Mouse (Mus musculus) midbrain, embryonic 10.5 days (tissue): ENCODE results near the gene Sec22c. TPM values are rescaled to one million over a fixed set of nuclear protein-coding genes. Genes with fewer than 3 reads are reported as not detected.

Experiments
- DNase-seq: peaks from one replicate; pipeline ENCODE4 v3.0.0-alpha.2; 2017; ENCODE audit warnings: low spot score
- H3K27ac ChIP-seq: fragments of 300-500 bp; sonication (generic); replicated peaks from 2 replicates; pipeline ENCODE4 v1.5.1; 2016; ENCODE audit warnings: mild to moderate bottlenecking
- H3K27me3 ChIP-seq: fragments of 300-500 bp; sonication (generic); 2 replicates; pipeline ENCODE4 v1.6.1; 2016; ENCODE audit warnings: low read depth, mild to moderate bottlenecking; ENCODE audit not compliant: poor library complexity, severe bottlenecking
- H3K36me3 ChIP-seq: fragments of 300-500 bp; sonication (generic); 2 replicates; pipeline ENCODE4 v1.6.1; 2016; ENCODE audit warnings: mild to moderate bottlenecking, moderate library complexity
- H3K4me1 ChIP-seq: fragments of 300-500 bp; sonication (generic); 2 replicates; pipeline ENCODE4 v1.6.1; 2016
- H3K4me3 ChIP-seq: fragments of 300-500 bp; sonication (generic); 2 replicates; pipeline ENCODE4 v1.5.1; 2016; ENCODE audit warnings: mild to moderate bottlenecking, moderate library complexity
- H3K9me3 ChIP-seq: fragments of 300-500 bp; sonication (generic); replicated peaks from 2 replicates; pipeline ENCODE4 v1.6.1; 2016; ENCODE audit warnings: mild to moderate bottlenecking
- WGBS: fragments of 180-500 bp; shearing (Covaris S2); methylation state at CpG from one replicate; pipeline ENCODE4 v1.1.7; 2016; 5-methylcytosine and 5-hydroxymethylcytosine counted together
- polyA plus RNA-seq: library from polyadenylated mRNA; unstranded; fragments of >200 nt; fragmentation: Nextera tagmentation; extraction: Ambion mirVana; gene quantifications from 2 replicates; pipeline ENCODE4 v1.2.1, GENCODE M21; 2016

Sec22c gene
- polyA plus RNA-seq, 1 experiment from 2014 or later: 18.4 TPM

DNA sequence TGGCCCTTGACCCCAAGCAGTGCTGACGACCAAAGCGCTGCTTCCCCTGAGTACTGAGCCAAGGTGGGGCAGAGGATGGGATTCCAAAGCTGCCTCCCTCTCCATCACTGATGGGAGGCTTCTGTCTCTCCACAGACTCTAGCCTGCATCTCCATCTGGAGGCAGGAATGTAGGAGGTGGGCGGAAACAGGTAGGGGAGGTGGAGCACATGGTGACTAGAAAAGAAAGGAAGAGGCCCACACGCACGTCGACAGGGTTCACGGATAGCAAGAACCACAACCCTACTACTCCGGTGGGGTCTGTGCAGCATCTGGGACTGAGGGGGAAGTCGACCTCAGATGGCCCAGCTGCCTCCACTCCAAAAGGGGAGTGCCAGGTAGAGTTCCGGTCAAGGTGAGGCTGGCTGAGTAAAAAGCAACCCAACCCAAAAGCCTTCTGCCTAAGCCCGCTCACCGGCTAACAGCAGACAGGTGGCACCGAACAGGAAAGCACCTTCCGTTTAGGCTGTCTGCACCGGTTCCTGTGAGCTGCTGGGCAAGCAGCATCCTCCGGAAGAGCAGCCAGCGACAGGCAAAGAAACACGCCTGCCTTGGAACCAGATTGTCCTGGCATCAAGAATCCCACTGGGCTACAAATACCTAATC is 23.1 kb downstream of the Sec22c start:
- peaks cover 52% of the 10 kb centered on the region for H3K36me3 ChIP-seq
- H3K27ac ChIP-seq: no peak overlapping the region
- no peak overlapping the region for H3K4me3 ChIP-seq
- no peaks in the 10 kb centered on the region for H3K9me3 ChIP-seq
- no peak for DNase-seq
- 74% methylated on average over 18 of the region's 18 CpGs for WGBS
- H3K27me3 ChIP-seq: no peaks in the 10 kb centered on the region
- H3K4me1 ChIP-seq: 0 out of 2 replicates have a peak, but pooled peaks cover 6% of the 10 kb centered on the region

DNA sequence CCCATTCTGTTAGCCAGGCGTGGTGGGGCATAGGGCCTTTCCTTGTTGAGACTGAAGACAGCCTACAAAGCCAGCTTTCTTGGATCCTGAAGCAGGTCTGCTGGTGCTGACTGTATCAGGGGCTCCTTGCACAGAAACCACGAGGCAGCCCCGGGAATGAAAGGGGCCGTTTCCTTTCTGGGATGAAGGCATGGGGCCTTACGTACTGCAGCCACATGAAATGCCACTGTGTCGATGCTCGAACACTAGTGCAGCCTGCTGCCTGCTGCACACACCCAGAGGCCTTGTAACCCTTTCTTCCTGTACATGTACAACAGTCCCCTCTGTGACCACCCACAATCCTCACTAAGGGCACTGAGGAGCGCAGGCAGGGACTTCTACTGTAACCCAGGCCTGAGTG is 24.1 kb downstream of the Sec22c start:
- H3K27ac ChIP-seq: no peak overlapping the region
- H3K4me3 ChIP-seq: no peak overlapping the region
- H3K9me3 ChIP-seq: no peaks in the 10 kb centered on the region
- H3K27me3 ChIP-seq: no peaks in the 10 kb centered on the region
- H3K36me3 ChIP-seq: peaks cover 45% of the 10 kb centered on the region
- no peak for DNase-seq
- WGBS: 86% methylated on average over 8 of the region's 8 CpGs
- peaks cover 11% of the 10 kb centered on the region for H3K4me1 ChIP-seq

DNA sequence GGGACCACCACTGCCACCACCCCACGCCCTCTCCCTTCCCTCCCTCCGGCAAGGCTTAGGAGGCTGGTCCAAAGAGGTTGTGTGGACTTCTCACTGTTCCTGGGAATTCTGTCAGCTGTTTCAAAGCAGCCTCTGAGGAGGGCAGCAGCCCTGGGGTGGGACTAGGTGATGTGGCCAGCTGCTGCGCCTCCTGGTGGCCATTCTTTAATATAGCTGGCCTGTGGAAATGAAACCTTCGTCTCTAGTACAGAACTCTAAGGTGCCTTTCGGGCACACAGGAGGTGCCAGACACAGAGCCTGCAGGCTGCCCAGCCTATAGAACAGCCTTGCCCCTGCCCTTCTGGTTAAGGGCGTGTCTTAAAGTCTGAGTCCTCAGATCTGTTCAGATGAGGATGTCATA is 25.7 kb downstream of the Sec22c start:
- Histone ChIP-seq H3K9me3 (no peaks in the 10 kb centered on the region), H3K27ac (0 out of 2 replicates have a peak overlapping the region, but pooled peaks have one; percentile 34), H3K36me3 (peaks cover 31% of the 10 kb centered on the region), H3K4me3 (no peak overlapping the region), H3K27me3 (no peaks in the 10 kb centered on the region), H3K4me1 (peaks cover 14% of the 10 kb centered on the region)
- 19% methylated on average over 6 of the region's 6 CpGs for WGBS
- peak; percentile 53 for DNase-seq

DNA sequence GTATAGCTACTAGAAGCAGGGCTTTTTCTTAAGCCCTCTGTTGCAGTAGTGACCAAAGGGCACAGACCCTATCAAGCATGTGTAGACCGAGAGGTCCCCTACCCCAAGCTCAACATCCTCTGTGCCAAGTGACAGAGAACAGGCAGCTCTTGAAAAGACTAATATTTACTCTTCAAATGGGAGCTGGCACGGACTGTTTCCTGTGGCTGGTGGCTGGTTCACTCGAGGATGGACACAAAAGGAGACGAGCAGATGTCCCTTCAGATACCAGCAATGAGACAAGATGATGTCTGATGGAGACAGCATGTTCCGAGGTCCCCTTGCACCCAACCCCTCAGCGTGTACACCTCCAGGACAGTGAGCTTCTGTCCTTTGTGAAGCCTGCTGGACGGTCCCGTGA is 27.8 kb downstream of the Sec22c start:
- 85% methylated on average over 8 of the region's 8 CpGs for WGBS
- H3K4me1 ChIP-seq: peaks cover 14% of the 10 kb centered on the region
- no peak for DNase-seq

DNA sequence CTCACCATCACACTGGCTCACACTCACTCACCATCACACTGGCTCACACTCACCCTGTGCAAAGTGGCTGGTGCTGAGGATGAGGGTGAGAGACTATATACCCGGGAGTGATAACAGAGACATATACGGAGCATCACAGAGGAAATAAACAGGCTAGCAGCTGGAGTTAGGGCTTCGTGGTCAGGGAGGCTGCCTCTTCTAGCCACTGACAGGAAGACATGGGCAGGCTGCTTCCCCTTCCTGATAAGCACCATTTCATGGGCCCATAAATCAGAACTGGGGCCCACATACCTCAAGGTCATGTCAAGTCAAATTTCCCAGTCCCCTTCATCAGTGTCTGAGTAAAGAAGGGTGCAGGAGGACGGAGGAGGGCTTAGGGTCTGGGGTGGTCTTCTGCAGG is 28.2 kb downstream of the Sec22c start:
- H3K4me3 ChIP-seq: no peak overlapping the region
- no peaks in the 10 kb centered on the region for H3K27me3 ChIP-seq
- peaks cover 18% of the 10 kb centered on the region for H3K4me1 ChIP-seq
- H3K9me3 ChIP-seq: no peaks in the 10 kb centered on the region
- H3K27ac ChIP-seq: no peak overlapping the region
- H3K36me3 ChIP-seq: peaks cover 8% of the 10 kb centered on the region
- DNase-seq: no peak
- 85% methylated on average over 4 of the region's 4 CpGs for WGBS

More for the DNA sequence above, 27.8 kb downstream of the Sec22c start:
- Histone ChIP-seq H3K9me3 (no peaks in the 10 kb centered on the region), H3K27me3 (no peaks in the 10 kb centered on the region), H3K36me3 (peaks cover 12% of the 10 kb centered on the region), H3K4me3 (no peak overlapping the region), H3K27ac (peak overlapping the region; percentile 42; the same call in 1 of the 2 replicates)

DNA sequence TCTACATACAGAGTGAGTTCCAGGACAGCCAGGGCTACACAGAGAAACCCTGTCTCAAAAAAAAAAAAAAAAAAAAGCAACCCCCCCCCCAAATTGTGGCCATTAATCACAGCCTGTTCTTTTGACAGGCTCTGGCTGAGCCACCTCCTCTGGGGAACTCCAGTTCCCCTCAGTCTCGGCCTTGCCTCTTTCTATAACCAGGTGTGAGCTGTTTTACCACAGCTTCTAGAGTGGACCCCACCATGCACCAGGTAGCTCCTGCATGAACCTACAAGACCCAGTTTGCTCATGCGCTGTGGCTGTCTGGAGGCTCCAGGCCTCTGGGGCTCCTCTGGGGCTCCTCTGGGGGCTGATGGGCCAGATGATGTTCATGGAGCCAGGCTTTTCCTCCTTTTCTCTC is 29.7 kb downstream of the Sec22c start:
- 94% methylated on average over 2 of the region's 2 CpGs for WGBS
- DNase-seq: no peak
- peaks cover 7% of the 10 kb centered on the region for H3K27me3 ChIP-seq

DNA sequence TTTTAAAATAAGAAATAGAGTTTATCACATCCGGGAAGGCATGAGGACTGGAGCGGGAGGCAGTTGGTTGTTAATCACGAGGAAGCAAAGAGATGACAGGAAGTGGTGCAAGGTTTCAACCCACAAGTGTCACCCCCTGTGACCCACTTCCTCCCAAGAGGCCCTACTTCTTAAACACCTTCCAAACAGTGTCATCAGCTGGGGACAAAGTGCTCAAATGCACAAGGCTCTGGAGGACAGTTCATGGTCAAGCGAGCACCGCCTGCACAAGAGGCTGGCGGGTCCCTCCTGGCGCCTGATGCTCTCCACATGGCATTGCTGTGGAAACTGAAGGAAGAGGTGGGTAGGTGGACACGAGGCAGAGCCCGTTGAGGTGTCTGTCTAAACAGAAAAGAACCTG is 30.3 kb downstream of the Sec22c start:
- H3K27ac ChIP-seq: no peak overlapping the region
- H3K4me3 ChIP-seq: no peak overlapping the region
- DNase-seq: no peak
- H3K36me3 ChIP-seq: no peaks in the 10 kb centered on the region
- 90% methylated on average over 9 of the region's 9 CpGs for WGBS
- H3K27me3 ChIP-seq: peaks cover 12% of the 10 kb centered on the region
- no peaks in the 10 kb centered on the region for H3K9me3 ChIP-seq
- peaks cover 36% of the 10 kb centered on the region for H3K4me1 ChIP-seq

More for the DNA sequence above, 29.7 kb downstream of the Sec22c start:
- Histone ChIP-seq H3K36me3 (no peaks in the 10 kb centered on the region), H3K27ac (no peak overlapping the region), H3K4me3 (no peak overlapping the region), H3K4me1 (peaks cover 31% of the 10 kb centered on the region), H3K9me3 (no peaks in the 10 kb centered on the region)

DNA sequence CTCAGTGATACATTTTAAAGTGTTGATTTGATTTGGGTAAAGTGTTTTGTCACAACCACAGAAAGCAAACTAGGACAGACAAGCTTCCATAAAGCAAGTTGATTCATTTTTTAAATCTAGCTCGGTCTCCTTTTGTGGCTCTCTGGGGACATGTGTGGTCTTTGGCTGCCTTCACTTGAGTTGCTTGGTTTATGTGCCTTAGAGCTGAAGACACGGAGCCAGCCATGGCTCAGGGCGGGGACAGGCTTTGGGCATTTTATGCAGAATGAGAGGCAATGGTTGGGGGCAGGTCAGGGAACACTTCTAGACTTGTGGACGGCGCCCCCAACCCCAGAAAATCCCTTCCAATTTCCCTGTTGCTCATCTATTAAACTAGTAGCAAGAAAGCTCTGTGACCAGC is 31.6 kb downstream of the Sec22c start:
- Histone ChIP-seq H3K36me3 (no peaks in the 10 kb centered on the region), H3K4me1 (peaks cover 46% of the 10 kb centered on the region), H3K27ac (0 out of 2 replicates have a peak overlapping the region, but pooled peaks have one; percentile 13), H3K9me3 (no peaks in the 10 kb centered on the region), H3K4me3 (no peak overlapping the region), H3K27me3 (peaks cover 25% of the 10 kb centered on the region)
- DNase-seq: no peak
- WGBS: 85% methylated on average over 5 of the region's 5 CpGs

DNA sequence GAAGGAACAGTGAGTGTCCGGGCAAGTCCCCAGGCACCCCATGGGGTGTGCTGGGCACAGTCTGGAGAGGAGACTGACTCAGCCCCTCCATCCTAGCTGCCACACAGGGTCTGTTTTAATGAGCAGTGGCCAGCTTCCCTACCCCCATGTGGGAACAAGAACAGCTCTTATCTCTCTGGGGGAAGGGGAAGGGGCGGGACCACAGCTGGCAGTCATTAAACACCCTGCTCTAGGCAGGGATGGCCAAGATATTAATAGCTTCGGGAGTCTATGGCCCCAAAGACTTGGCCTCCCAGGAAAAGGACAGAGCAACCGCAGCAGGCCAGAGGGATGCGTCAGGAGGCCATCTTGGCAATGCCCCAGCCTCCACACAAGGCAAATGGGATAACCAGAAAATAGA is 33.0 kb downstream of the Sec22c start:
- peaks cover 39% of the 10 kb centered on the region for H3K27me3 ChIP-seq
- no peaks in the 10 kb centered on the region for H3K36me3 ChIP-seq
- DNase-seq: no peak
- H3K9me3 ChIP-seq: no peaks in the 10 kb centered on the region
- 83% methylated on average over 5 of the region's 5 CpGs for whole genome bisulfite sequencing
- H3K27ac ChIP-seq: no peak overlapping the region
- peaks cover 52% of the 10 kb centered on the region for H3K4me1 ChIP-seq
- no peak overlapping the region for H3K4me3 ChIP-seq

DNA sequence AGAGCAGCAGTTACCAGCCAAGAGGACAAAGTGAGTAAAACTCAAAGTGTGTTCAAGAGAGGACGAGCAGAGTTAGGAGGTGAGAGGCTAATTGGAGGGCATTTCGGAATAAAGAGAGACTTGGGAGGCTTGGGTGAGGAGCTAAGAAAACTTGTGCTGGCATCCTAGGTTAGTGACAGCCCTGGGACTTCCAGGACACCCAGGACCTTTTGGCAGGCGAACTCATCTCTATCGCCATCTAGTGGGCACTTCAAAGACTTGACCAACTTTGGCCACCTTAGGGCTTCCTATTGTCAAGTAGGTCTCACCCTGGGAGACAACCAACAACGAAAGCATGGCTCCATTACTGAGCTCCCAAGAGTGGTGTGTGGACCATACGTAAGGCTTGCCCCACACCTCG is 34.0 kb downstream of the Sec22c start:
- Histone ChIP-seq H3K36me3 (no peaks in the 10 kb centered on the region), H3K27me3 (peaks cover 49% of the 10 kb centered on the region), H3K4me1 (peaks cover 55% of the 10 kb centered on the region), H3K4me3 (no peak overlapping the region), H3K9me3 (no peaks in the 10 kb centered on the region), H3K27ac (no peak overlapping the region)
- DNase-seq: peak; percentile 58
- WGBS: 23% methylated on average over 7 of the region's 7 CpGs

DNA sequence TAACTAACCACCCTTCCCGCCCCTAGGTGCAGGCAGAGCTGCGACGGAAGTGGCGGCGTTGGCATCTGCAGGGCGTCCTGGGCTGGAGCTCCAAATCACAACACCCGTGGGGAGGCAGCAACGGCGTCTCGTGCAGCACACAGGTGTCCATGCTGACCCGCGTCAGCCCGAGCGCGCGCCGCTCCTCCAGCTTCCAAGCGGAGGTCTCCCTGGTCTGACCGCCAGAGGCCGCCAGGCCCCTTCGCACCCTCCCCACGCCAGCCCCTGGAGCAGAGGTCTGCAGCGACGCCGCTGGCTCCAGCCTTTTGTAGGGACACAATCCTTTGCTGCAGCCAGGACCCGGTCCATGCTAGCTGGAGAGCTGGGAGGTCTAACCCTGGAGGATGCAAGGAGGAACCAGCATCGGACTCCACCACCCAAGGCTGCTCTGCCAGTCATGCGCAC is 35.9 kb downstream of the Sec22c start:
- WGBS: under 1% methylated on average over 28 of the region's 28 CpGs
- Histone ChIP-seq H3K36me3 (no peaks in the 10 kb centered on the region), H3K9me3 (no peaks in the 10 kb centered on the region), H3K4me1 (peaks cover 51% of the 10 kb centered on the region), H3K27me3 (peaks cover 55% of the 10 kb centered on the region), H3K27ac (peak overlapping the region; percentile 61), H3K4me3 (peak overlapping the region; percentile 49)
- peak; percentile 86 for DNase-seq

DNA sequence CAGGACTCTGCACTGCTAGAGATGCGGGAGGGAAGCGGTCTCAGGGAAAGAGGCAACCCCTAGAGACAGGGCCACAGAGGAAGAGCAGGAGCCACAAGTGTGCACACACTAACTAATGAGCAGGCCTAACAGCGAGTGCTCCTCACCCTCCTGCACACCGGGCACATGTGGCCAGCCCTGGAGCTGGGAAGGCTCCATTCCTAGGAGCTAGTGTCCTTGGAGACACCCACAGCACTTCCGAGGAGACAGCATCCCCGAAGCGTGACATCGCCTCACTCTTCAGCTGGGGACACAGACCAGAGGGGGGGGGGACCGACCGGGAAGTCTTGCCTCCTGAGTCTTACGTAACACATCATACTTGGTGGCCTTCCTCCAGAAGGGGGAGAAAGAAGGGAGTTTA is 37.5 kb downstream of the Sec22c start:
- DNase-seq: no peak
- WGBS: 78% methylated on average over 11 of the region's 11 CpGs
- Histone ChIP-seq H3K4me3 (no peak overlapping the region), H3K4me1 (peaks cover 51% of the 10 kb centered on the region), H3K9me3 (no peaks in the 10 kb centered on the region), H3K27me3 (peaks cover 55% of the 10 kb centered on the region), H3K27ac (peak overlapping the region; percentile 43), H3K36me3 (no peaks in the 10 kb centered on the region)

DNA sequence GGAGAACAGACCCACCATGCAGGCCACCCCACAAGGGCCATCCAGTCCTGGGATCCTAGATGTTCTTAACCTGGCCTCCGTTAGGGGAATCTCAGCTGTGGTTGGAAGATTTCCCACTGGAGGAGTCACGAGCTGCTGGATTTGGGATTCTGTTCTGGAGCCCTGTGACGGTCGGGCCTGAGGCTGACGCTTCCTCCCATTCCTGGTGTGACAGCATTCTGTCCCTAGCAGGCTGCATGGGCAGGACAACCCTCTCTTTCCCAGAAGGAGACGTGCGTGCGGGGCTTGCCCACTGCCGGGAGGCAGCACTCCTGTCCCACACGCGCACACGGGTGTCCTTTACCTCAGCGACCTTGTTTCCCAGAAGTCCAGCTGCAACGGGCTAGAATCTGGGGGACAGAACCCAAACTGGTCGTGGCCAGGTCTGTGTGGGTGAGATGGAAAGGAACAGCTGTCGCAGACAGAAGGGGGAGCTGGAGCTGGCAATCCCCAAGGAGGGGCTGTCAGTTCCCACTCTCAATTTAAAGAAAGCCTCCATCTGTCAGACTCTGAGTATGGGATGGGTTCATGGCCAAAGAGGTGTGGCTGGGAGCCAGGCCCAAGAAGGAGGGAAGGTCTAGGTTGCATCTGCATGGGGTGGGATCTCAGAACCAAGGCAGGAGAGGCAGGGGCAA is 38.2 kb downstream of the Sec22c start:
- peaks cover 55% of the 10 kb centered on the region for H3K27me3 ChIP-seq
- no peaks in the 10 kb centered on the region for H3K9me3 ChIP-seq
- no peak for DNase-seq
- no peaks in the 10 kb centered on the region for H3K36me3 ChIP-seq
- no peak overlapping the region for H3K4me3 ChIP-seq
- WGBS: 85% methylated on average over 16 of the region's 16 CpGs
- peaks cover 47% of the 10 kb centered on the region for H3K4me1 ChIP-seq
- H3K27ac ChIP-seq: peak overlapping the region; percentile 43
